Mouse (Mus musculus) sigmoid colon, adult 10 weeks (tissue): ENCODE results near the gene Sergef. TPM values are rescaled to one million over a fixed set of nuclear protein-coding genes. Genes with fewer than 3 reads are reported as not detected.

ENCODE experiments used
- polyA plus RNA-seq: library from polyadenylated mRNA; stranded (reverse); fragments of 350-450 nt; fragmentation: Illumina TruSeq; extraction: RNeasy Lipid Tissue Mini Kit (QIAGEN cat#74804); gene quantifications from one replicate; pipeline ENCODE4 v1.2.3, GENCODE M21; 2014; ENCODE audit warnings: low read depth, low replicate concordance

The Sergef gene
- 1.9 TPM for polyA plus RNA-seq

GRCm38 (mm10) chr7:46639692-46640031, at the start of gene Sergef:
TSS of gene Sergef (minus strand) at chr7:46639807.

GRCm38 (mm10) chr7:46672160-46672672, 32.6 kb upstream of the Sergef start, which contains the start of gene Tph1:
TSS of gene Tph1 (minus strand) at chr7:46672537.

GRCm38 (mm10) chr7:46396231-46396927, 243.2 kb downstream of the Sergef start, which contains the start of gene Kcnc1:
TSS of gene Kcnc1 (plus strand) at chr7:46396497.

Other genes with a start within 250 kb of the Sergef start
- gene Kcnc1, start 243.3 kb downstream of the Sergef start, polyA plus RNA-seq: not detected
- 36.1 TPM for gene Tph1, start 32.7 kb upstream of the Sergef start, polyA plus RNA-seq
- gene Saal1, start 70.9 kb upstream of the Sergef start, polyA plus RNA-seq: 5.0 TPM
- 5.0 TPM for gene Saa3, start 75.9 kb upstream of the Sergef start, polyA plus RNA-seq
- gene Saa4, start 92.8 kb upstream of the Sergef start, polyA plus RNA-seq: not detected
- gene Saa1, start 103.2 kb upstream of the Sergef start, polyA plus RNA-seq: 841 TPM
- not detected for gene Saa2, start 112.0 kb upstream of the Sergef start, polyA plus RNA-seq
- 83.2 TPM for gene Hps5, start 156.3 kb upstream of the Sergef start, polyA plus RNA-seq
- 108 TPM for gene Gtf2h1, start 156.3 kb upstream of the Sergef start, polyA plus RNA-seq
- gene Ldha, start 201.7 kb upstream of the Sergef start, polyA plus RNA-seq: 321 TPM
- gene Ldhc, start 221.4 kb upstream of the Sergef start, polyA plus RNA-seq: not detected